In genomic region chr5:135674349-135674775, GRCm38 (mm10) we compare ENCODE assay signal across 8 mouse cellular contexts. TPM values are rescaled to one million over a fixed set of nuclear protein-coding genes. Genes with fewer than 3 reads are reported as not detected.
A peak's percentile ranks its signal among the peaks of the same experiment; 100 is the strongest.
DNase-seq lines count a peak whose midpoint lies in the region; TF ChIP-seq lines count a peak whose summit lies in the region.

No protein-coding gene starts in this region.

- DNase-seq in kidney, adult 2 months: peak; percentile 90
- no peak for DNase-seq in kidney, adult 18-20 months
- DNase-seq in hindbrain, embryonic 10.5 days (ENCODE audit: low spot score): peak; percentile 72
- peak; percentile 96 for DNase-seq in liver, adult 2 months (ENCODE audit: extremely low read depth, low read depth, low spot score)
- DNase-seq in thymus, postnatal 10 days (ENCODE audit: low spot score in 2 of 2): no peak
- no peak for DNase-seq in layer of hippocampus, postnatal 25 days (ENCODE audit: extremely low spot score in 1 of 2, low spot score in 1 of 2)
- no peak for DNase-seq in frontal cortex, postnatal 25 days (ENCODE audit: low spot score in 2 of 2)

- peaks cover 23% of the 10 kb centered on the region; the same call in 1 of the 2 replicates for H3K4me1 ChIP-seq in kidney, adult 2 months (ENCODE audit: control insufficient read depth, insufficient read depth, low read length)
- H3K4me1 ChIP-seq in hindbrain, embryonic 10.5 days (replicated peaks): peaks cover 52% of the 10 kb centered on the region
- H3K4me1 ChIP-seq in liver, adult 2 months (ENCODE audit: control insufficient read depth, insufficient read depth, low read length): peaks cover 17% of the 10 kb centered on the region
- H3K4me1 ChIP-seq in small intestine, adult 2 months (ENCODE audit: control insufficient read depth, insufficient read depth, insufficient read length, low read length): peaks cover 36% of the 10 kb centered on the region

- no peaks in the 10 kb centered on the region; the same call in 1 of the 2 replicates for H3K79me2 ChIP-seq in liver, adult 2 months (ENCODE audit: control insufficient read depth, insufficient read depth, low read length)

- WGBS in kidney, adult 2 months: 21% methylated on average over 3 of the region's 3 CpGs
- 4% methylated on average over 3 of the region's 3 CpGs for WGBS in hindbrain, embryonic 10.5 days
- WGBS in liver, adult 2 months: 8% methylated on average over 3 of the region's 3 CpGs
- WGBS in small intestine, adult 2 months: 18% methylated on average over 3 of the region's 3 CpGs

- no peak overlapping the region for H3K4me3 ChIP-seq in kidney, adult 2 months (ENCODE audit: insufficient read depth, low read depth, low read length)
- peak overlapping the region; percentile 34 for H3K4me3 ChIP-seq in hindbrain, embryonic 10.5 days
- H3K4me3 ChIP-seq in liver, adult 2 months (ENCODE audit: insufficient read depth, low read depth, low read length): no peak overlapping the region
- no peak overlapping the region for H3K4me3 ChIP-seq in small intestine, adult 2 months (ENCODE audit: low read depth, low read length)

- no peak for TF ChIP-seq POLR2A in kidney, adult 2 months (IDR thresholded peaks at IDR 0.05; ENCODE audit: low read depth, low read length)
- TF ChIP-seq POLR2A in liver, adult 2 months (IDR thresholded peaks at IDR 0.05; ENCODE audit: extremely low read depth, insufficient read depth, low read length): no peak
- no peak for TF ChIP-seq POLR2A in small intestine, adult 2 months (IDR thresholded peaks at IDR 0.05; ENCODE audit: low read depth, low read length)

- H3K9ac ChIP-seq in liver, adult 2 months (ENCODE audit: low read depth, low read length): peak overlapping the region; percentile 38

- H3K36me3 ChIP-seq in kidney, adult 2 months (ENCODE audit: control insufficient read depth, insufficient read depth, low read length): no peaks in the 10 kb centered on the region
- no peaks in the 10 kb centered on the region for H3K36me3 ChIP-seq in hindbrain, embryonic 10.5 days
- H3K36me3 ChIP-seq in liver, adult 2 months (ENCODE audit: control insufficient read depth, insufficient read depth, low read length): no peaks in the 10 kb centered on the region
- no peaks in the 10 kb centered on the region for H3K36me3 ChIP-seq in small intestine, adult 2 months (ENCODE audit: control insufficient read depth, insufficient read depth, low read length)

- no peaks in the 10 kb centered on the region for H3K27me3 ChIP-seq in kidney, adult 2 months (replicated peaks; ENCODE audit: control insufficient read depth, insufficient read depth, low read length)
- H3K27me3 ChIP-seq in hindbrain, embryonic 10.5 days (ENCODE audit: insufficient read depth, poor library complexity, severe bottlenecking): 0 out of 2 replicates have a peak, but pooled peaks cover 4% of the 10 kb centered on the region
- H3K27me3 ChIP-seq in liver, adult 2 months (ENCODE audit: control insufficient read depth, insufficient read depth, low read length): no peaks in the 10 kb centered on the region
- no peaks in the 10 kb centered on the region for H3K27me3 ChIP-seq in small intestine, adult 2 months (ENCODE audit: control insufficient read depth, insufficient read depth, low read length)

- H3K9me3 ChIP-seq in hindbrain, embryonic 10.5 days: 0 out of 2 replicates have a peak, but pooled peaks cover 3% of the 10 kb centered on the region

- no peak for TF ChIP-seq CTCF in kidney, adult 2 months (conservative IDR thresholded peaks at IDR 0.05; ENCODE audit: insufficient read depth, insufficient read length, low read depth, low read length)
- TF ChIP-seq CTCF in liver, adult 2 months (IDR thresholded peaks at IDR 0.05; ENCODE audit: low read depth, low read length): no peak
- TF ChIP-seq CTCF in small intestine, adult 2 months (IDR thresholded peaks at IDR 0.05; ENCODE audit: extremely low read depth, insufficient read length, insufficient replicate concordance, low read depth, low read length): no peak

- H3K27ac ChIP-seq in kidney, adult 2 months (ENCODE audit: insufficient read depth, low read depth, low read length): peak overlapping the region; percentile 94
- H3K27ac ChIP-seq in hindbrain, embryonic 10.5 days: peak overlapping the region; percentile 86
- peak overlapping the region; percentile 81 for H3K27ac ChIP-seq in liver, adult 2 months (replicated peaks; ENCODE audit: insufficient read depth, low read depth, low read length)
- peak overlapping the region; percentile 87 for H3K27ac ChIP-seq in small intestine, adult 2 months (ENCODE audit: insufficient read depth, low read depth, low read length)

RNA-seq across cellular contexts. Expression of gene Por, which starts 4.5 kb away (rescaled TPM):
- polyA plus RNA-seq in kidney, adult 2 months (2012; rRNA removed): 361 and 405 TPM in 2 replicates
- polyA plus RNA-seq in hindbrain, embryonic 10.5 days (2016; fragmentation: Nextera tagmentation; extraction: Ambion mirVana): 105 and 106 TPM in 2 replicates
- total RNA-seq in liver, adult 2 months (2014; rRNA removed): 284 and 345 TPM in 2 replicates
- 211 and 254 TPM in 2 replicates for polyA plus RNA-seq in liver, adult 2 months (2012; rRNA removed)
- polyA plus RNA-seq in small intestine, adult 2 months (2012; rRNA removed): 121 and 192 TPM in 2 replicates
- total RNA-seq in layer of hippocampus, postnatal 25 days (2021): 100 to 1,000 TPM in 1 of 2 experiments, 10 to 100 TPM in 1; 100.0 to 102 TPM

RNA-seq across cellular contexts. Expression of gene Rhbdd2, which starts 41.9 kb away (rescaled TPM):
- 50.9 and 56.5 TPM in 2 replicates for polyA plus RNA-seq in kidney, adult 2 months (2012; rRNA removed)
- 54.9 and 65.6 TPM in 2 replicates for polyA plus RNA-seq in hindbrain, embryonic 10.5 days (2016; fragmentation: Nextera tagmentation; extraction: Ambion mirVana)
- 8.5 and 9.7 TPM in 2 replicates for total RNA-seq in liver, adult 2 months (2014; rRNA removed)
- 17.0 and 20.9 TPM in 2 replicates for polyA plus RNA-seq in liver, adult 2 months (2012; rRNA removed)
- polyA plus RNA-seq in small intestine, adult 2 months (2012; rRNA removed): 13.3 and 13.4 TPM in 2 replicates
- total RNA-seq in layer of hippocampus, postnatal 25 days (2021): 10 to 100 TPM; 80.1 to 81.0 TPM

Comparison
In these comparisons a context has a peak if more than half of its experiments do, and no peak if none do; other contexts are left out.
1. DNase-seq: peak in kidney, adult 2 months (single experiment), hindbrain, embryonic 10.5 days (single experiment) and liver, adult 2 months (single experiment); none in kidney, adult 18-20 months (single experiment), thymus, postnatal 10 days (0 of 2), layer of hippocampus, postnatal 25 days (0 of 2) and frontal cortex, postnatal 25 days (0 of 2).
2. Peak in every context shown above with its lines, with median percentiles within 50 percentile points of each other: H3K27ac ChIP-seq.